Mouse (Mus musculus) kidney, adult 18-20 months (tissue): ENCODE results near the gene Mbnl2.

Experiments
- DNase-seq: peaks from one replicate; pipeline ENCODE4 v3.0.0; 2021

The Mbnl2 gene

GRCm38 (mm10) chr14:120388818-120389691, 113.6 kb downstream of the Mbnl2 start:
- DNase-seq, result no peak

GRCm38 (mm10) chr14:120390231-120390944, 114.9 kb downstream of the Mbnl2 start:
- no peak for DNase-seq

- DNase-seq, result no peak
These were observed 116.2 kb downstream of the Mbnl2 start for GRCm38 (mm10) chr14:120391701-120392100.

- DNase-seq, result no peak
These were observed 117.0 kb downstream of the Mbnl2 start for GRCm38 (mm10) chr14:120392441-120392840.

- no peak for DNase-seq
These were observed 118.0 kb downstream of the Mbnl2 start for GRCm38 (mm10) chr14:120393441-120393840.

- no peak for DNase-seq
These were observed 118.7 kb downstream of the Mbnl2 start for GRCm38 (mm10) chr14:120394216-120394615.

GRCm38 (mm10) chr14:120394827-120395226, 119.4 kb downstream of the Mbnl2 start:
- DNase-seq, result no peak

- DNase-seq, result no peak
These were observed 120.0 kb downstream of the Mbnl2 start for GRCm38 (mm10) chr14:120395501-120395900.

GRCm38 (mm10) chr14:120397871-120398647, 122.6 kb downstream of the Mbnl2 start:
- peak; percentile 84 for DNase-seq

- DNase-seq, result no peak
These were observed 124.1 kb downstream of the Mbnl2 start for GRCm38 (mm10) chr14:120399614-120400013.

GRCm38 (mm10) chr14:120401158-120401557, 125.7 kb downstream of the Mbnl2 start:
- DNase-seq, result no peak

GRCm38 (mm10) chr14:120402715-120403114, 127.2 kb downstream of the Mbnl2 start:
- no peak for DNase-seq

- DNase-seq, result no peak
These were observed 128.9 kb downstream of the Mbnl2 start for GRCm38 (mm10) chr14:120404364-120404763.

GRCm38 (mm10) chr14:120404811-120405582, 129.5 kb downstream of the Mbnl2 start:
- no peak for DNase-seq

GRCm38 (mm10) chr14:120405597-120405996, 130.1 kb downstream of the Mbnl2 start:
- DNase-seq, result no peak

GRCm38 (mm10) chr14:120406271-120406670, 130.8 kb downstream of the Mbnl2 start:
- DNase-seq, result no peak

- DNase-seq, result peak; percentile 48
These were observed 131.4 kb downstream of the Mbnl2 start for GRCm38 (mm10) chr14:120406820-120407219.

GRCm38 (mm10) chr14:120409854-120410253, 134.4 kb downstream of the Mbnl2 start:
- DNase-seq, result no peak

GRCm38 (mm10) chr14:120416886-120417285, 141.4 kb downstream of the Mbnl2 start:
- no peak for DNase-seq

- no peak for DNase-seq
These were observed 143.5 kb downstream of the Mbnl2 start for GRCm38 (mm10) chr14:120418964-120419363.

GRCm38 (mm10) chr14:120428497-120428896, 153.0 kb downstream of the Mbnl2 start:
- DNase-seq, result no peak

- no peak for DNase-seq
These were observed 157.3 kb downstream of the Mbnl2 start for GRCm38 (mm10) chr14:120432773-120433172.
